Mouse (Mus musculus): ENCODE results near the gene Gm20388. TPM values are rescaled to one million over a fixed set of nuclear protein-coding genes. Genes with fewer than 3 reads are reported as not detected.
A peak's percentile ranks its signal among the peaks of the same experiment; 100 is the strongest.

The Gm20388 gene
- total RNA-seq, 2 experiments from 2014 or later = 6.8 to 7.8 TPM

GRCm38 (mm10) chr8:120067936-120068668 lies 157.5 kb downstream of the Gm20388 start:
- peak; percentile 77 to 83 for DNase-seq
- intact Hi-C loops (cut with DNase I) = loop anchor here (5.0 kb wide), 1 partner anchor 66 kb away; no protein-coding TSS in a partner anchor

- DNase-seq = peak; percentile 83 to 88
- intact Hi-C loops (cut with DNase I) = loop anchor here (5.0 kb wide), 2 partner anchors 79 to 289 kb away; partner anchors contain the start of gene Crispld2
Observed at GRCm38 (mm10) chr8:120071684-120072083, 161.0 kb downstream of the Gm20388 start.

GRCm38 (mm10) chr8:120072259-120072658 lies 161.6 kb downstream of the Gm20388 start:
- DNase-seq = peak in 1 of 2 experiments; percentile 44
- intact Hi-C loops (cut with DNase I) = loop anchor here (5.0 kb wide), 2 partner anchors 80 to 290 kb away; partner anchors contain the start of gene Crispld2

GRCm38 (mm10) chr8:120072827-120073226 lies 162.2 kb downstream of the Gm20388 start:
- intact Hi-C loops (cut with DNase I) = loop anchor here (5.0 kb wide), 2 partner anchors 81 to 291 kb away; partner anchors contain the start of gene Crispld2

GRCm38 (mm10) chr8:120074516-120074915 lies 163.9 kb downstream of the Gm20388 start:
- intact Hi-C loops (cut with DNase I) = loop anchor here (5.0 kb wide), 2 partner anchors 82 to 292 kb away; partner anchors contain the start of gene Crispld2
- no peak for DNase-seq

More at GRCm38 (mm10) chr8:120072827-120073226, 162.2 kb downstream of the Gm20388 start:
- DNase-seq = peak in 1 of 2 experiments; percentile 41

- intact Hi-C loops (cut with DNase I) = no loop called here
Observed at GRCm38 (mm10) chr8:120075347-120075746, 164.7 kb downstream of the Gm20388 start.

GRCm38 (mm10) chr8:120078080-120078479 lies 167.4 kb downstream of the Gm20388 start:
- peak; percentile 63 to 64 for DNase-seq
- intact Hi-C loops (cut with DNase I) = loop anchor here (1.0 kb wide), 1 partner anchor 134 kb away; no protein-coding TSS in a partner anchor

More at GRCm38 (mm10) chr8:120075347-120075746, 164.7 kb downstream of the Gm20388 start:
- no peak for DNase-seq

GRCm38 (mm10) chr8:120079361-120079760 lies 168.7 kb downstream of the Gm20388 start:
- intact Hi-C loops (cut with DNase I) = no loop called here
- DNase-seq = no peak

- intact Hi-C loops (cut with DNase I) = loop anchor here (10.0 kb wide), 1 partner anchor 378 kb away; the partner anchor contains the start of gene Atp2c2
- no peak for DNase-seq
Observed at GRCm38 (mm10) chr8:120083261-120083660, 172.6 kb downstream of the Gm20388 start.

GRCm38 (mm10) chr8:120084783-120085182 lies 174.1 kb downstream of the Gm20388 start:
- DNase-seq = no peak
- intact Hi-C loops (cut with DNase I) = loop anchor here (10.0 kb wide), 1 partner anchor 380 kb away; the partner anchor contains the start of gene Atp2c2

GRCm38 (mm10) chr8:120089511-120089910 lies 178.9 kb downstream of the Gm20388 start:
- no peak for DNase-seq
- intact Hi-C loops (cut with DNase I) = loop anchor here (10.0 kb wide), 1 partner anchor 385 kb away; the partner anchor contains the start of gene Atp2c2

- intact Hi-C loops (cut with DNase I) = no loop called here
- no peak for DNase-seq
Observed at GRCm38 (mm10) chr8:120091032-120091431, 180.4 kb downstream of the Gm20388 start.

- no peak for DNase-seq
- intact Hi-C loops (cut with DNase I) = no loop called here
Observed at GRCm38 (mm10) chr8:120093103-120093502, 182.5 kb downstream of the Gm20388 start.

- intact Hi-C loops (cut with DNase I) = no loop called here
- DNase-seq = no peak
Observed at GRCm38 (mm10) chr8:120094801-120095200, 184.2 kb downstream of the Gm20388 start.

GRCm38 (mm10) chr8:120096486-120096885 lies 185.8 kb downstream of the Gm20388 start:
- DNase-seq = no peak
- intact Hi-C loops (cut with DNase I) = no loop called here

GRCm38 (mm10) chr8:120100388-120101067 lies 189.9 kb downstream of the Gm20388 start:
- intact Hi-C loops (cut with DNase I) = no loop called here
- no peak for DNase-seq

- intact Hi-C loops (cut with DNase I) = no loop called here
- DNase-seq = peak; percentile 75 to 79
Observed at GRCm38 (mm10) chr8:120101068-120101972, 190.7 kb downstream of the Gm20388 start, which contains the start of gene Zdhhc7. TSS of gene Zdhhc7 (minus strand) at chr8:120101482.

GRCm38 (mm10) chr8:120103916-120104315 lies 193.3 kb downstream of the Gm20388 start:
- intact Hi-C loops (cut with DNase I) = no loop called here
- no peak for DNase-seq

- intact Hi-C loops (cut with DNase I) = no loop called here
- DNase-seq = peak; percentile 57 to 78
Observed at GRCm38 (mm10) chr8:120104721-120105272, 194.2 kb downstream of the Gm20388 start.
